Mouse (Mus musculus): Measurements from ENCODE around the gene Slc37a1. TPM values are rescaled to one million over a fixed set of nuclear protein-coding genes. Genes with fewer than 3 reads are reported as not detected.

The Slc37a1 gene
- total and polyA plus RNA-seq, 3 experiments: 14.2 to 15.0 TPM; not detected in 1

DNA sequence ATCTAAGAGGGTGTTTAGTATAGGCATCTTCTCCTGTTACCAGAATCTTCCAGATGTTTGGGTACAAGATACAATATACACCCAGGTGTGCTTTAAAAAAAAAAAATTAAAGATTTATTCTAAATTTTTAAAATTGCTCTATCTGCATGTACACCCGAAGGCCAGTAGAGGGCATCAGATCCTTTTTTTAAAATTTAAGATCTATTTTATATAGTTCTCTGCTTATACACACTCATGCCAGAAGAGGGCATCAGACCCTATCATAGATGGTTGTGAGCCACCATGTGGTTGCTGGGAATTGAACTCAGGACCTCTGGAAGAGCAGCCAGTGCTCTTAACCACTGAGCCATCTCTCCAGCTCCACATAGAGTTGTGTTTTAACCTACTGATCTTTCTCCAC lies 45.7 kb downstream of the Slc37a1 start:
- Histone ChIP-seq H3K79me2 (ENCODE audit: control insufficient read depth, insufficient read depth, low read length, poor library complexity) (no peaks in the 10 kb centered on the region), H3K9me3 (replicated peaks; ENCODE audit: insufficient read depth, low read length) (no peaks in the 10 kb centered on the region), H3K36me3 (ENCODE audit: control insufficient read depth in 1 of 2, insufficient read depth in 2 of 2, low read length in 2 of 2) (no peaks in the 10 kb centered on the region), H3K27me3 (ENCODE audit: control insufficient read depth in 1 of 2, insufficient read depth in 2 of 2, low read length in 2 of 2) (no peaks in the 10 kb centered on the region), H3K4me1 (ENCODE audit: control insufficient read depth in 1 of 2, insufficient read depth in 2 of 2, low read length in 2 of 2) (no peaks in the 10 kb centered on the region), H3K4me3 (ENCODE audit: control insufficient read depth in 1 of 2, insufficient read depth in 1 of 2, low read depth in 2 of 2, low read length in 2 of 2) (no peak overlapping the region), H3K9ac (ENCODE audit: control insufficient read depth, low read depth, low read length, poor library complexity, severe bottlenecking) (no peak overlapping the region), H3K27ac (ENCODE audit: control insufficient read depth, low read depth, low read length) (no peak overlapping the region)
- peak; percentile 71 for DNase-seq (ENCODE audit: low read depth, low spot score)
- peak; percentile 55 for TF ChIP-seq SMC3 (IDR thresholded peaks at IDR 0.05; ENCODE audit: low read depth, low read length)
- no peak for TF ChIP-seq TAL1 (IDR thresholded peaks at IDR 0.05; ENCODE audit: low read length)
- no peak for TF ChIP-seq NELFE (IDR thresholded peaks at IDR 0.05; ENCODE audit: low read depth, low read length)
- peak; percentile 64 for TF ChIP-seq ZNF384 (IDR thresholded peaks at IDR 0.05; ENCODE audit: low read depth, low read length)
- TF ChIP-seq CTCF (IDR thresholded peaks at IDR 0.05 in 2 of 3, conservative IDR thresholded peaks at IDR 0.05 in 1 of 3; ENCODE audit: control insufficient read depth in 1 of 3, insufficient read depth in 1 of 3, low read depth in 2 of 3, low read length in 3 of 3, poor library complexity in 1 of 3, severe bottlenecking in 1 of 3): peak; percentile 39 to 74 (median 54); a peak in 5 of 6 replicates
- TF ChIP-seq RAD21 (IDR thresholded peaks at IDR 0.05; ENCODE audit: low read depth, low read length): peak; percentile 60
- no peak for TF ChIP-seq BHLHE40 (IDR thresholded peaks at IDR 0.05; ENCODE audit: borderline replicate concordance, low read depth, low read length)
- TF ChIP-seq TBP (IDR thresholded peaks at IDR 0.05; ENCODE audit: low read depth, low read length): peak; percentile 90

DNA sequence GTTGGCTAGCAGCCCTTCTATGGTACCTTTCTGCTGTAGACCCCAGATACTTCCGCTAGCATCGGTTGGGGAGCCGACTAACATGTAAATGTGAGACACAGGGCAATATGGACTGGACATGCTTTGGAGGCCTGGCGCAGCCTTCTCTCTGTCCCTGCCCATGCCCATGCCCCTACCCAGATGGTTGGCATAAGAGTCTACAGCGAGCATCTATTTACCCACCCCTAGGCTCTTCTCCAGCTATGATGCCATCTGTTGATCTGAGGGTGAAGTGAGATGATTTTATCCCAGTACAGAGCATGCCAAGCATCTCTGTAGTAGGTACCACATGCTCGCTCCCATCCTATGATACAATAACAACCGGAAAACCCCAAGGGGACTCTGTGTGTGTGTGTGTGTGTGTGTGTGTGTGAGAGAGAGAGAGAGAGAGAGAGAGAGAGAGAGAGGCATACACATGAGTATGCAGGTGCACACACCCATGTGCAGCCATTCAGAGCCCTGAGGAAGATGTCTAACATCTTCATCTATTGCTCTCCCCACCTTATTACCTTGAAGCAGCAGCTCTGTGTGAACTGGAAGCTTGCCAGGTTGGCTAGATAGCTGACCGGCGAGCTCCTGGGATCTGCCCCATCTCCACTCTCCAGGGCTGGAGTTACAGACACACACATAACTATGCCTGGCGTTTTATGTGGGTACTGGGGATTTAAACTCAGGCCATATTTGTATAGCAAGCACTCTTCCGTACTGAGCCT lies 48.1 kb downstream of the Slc37a1 start:
- no peaks in the 10 kb centered on the region for H3K36me3 ChIP-seq (ENCODE audit: control insufficient read depth in 1 of 2, insufficient read depth in 2 of 2, low read length in 2 of 2)
- no peak overlapping the region for H3K27ac ChIP-seq (ENCODE audit: control insufficient read depth, low read depth, low read length)
- DNase-seq (ENCODE audit: low read depth, low spot score): no peak
- H3K4me3 ChIP-seq (ENCODE audit: control insufficient read depth in 1 of 2, insufficient read depth in 1 of 2, low read depth in 2 of 2, low read length in 2 of 2): no peak overlapping the region
- no peaks in the 10 kb centered on the region for H3K27me3 ChIP-seq (ENCODE audit: control insufficient read depth in 1 of 2, insufficient read depth in 2 of 2, low read length in 2 of 2)
- H3K9me3 ChIP-seq (replicated peaks; ENCODE audit: insufficient read depth, low read length): no peaks in the 10 kb centered on the region
- H3K9ac ChIP-seq (ENCODE audit: control insufficient read depth, low read depth, low read length, poor library complexity, severe bottlenecking): no peak overlapping the region
- no peak for TF ChIP-seq SIN3A (IDR thresholded peaks at IDR 0.05; ENCODE audit: low read length)
- TF ChIP-seq POLR2AphosphoS5 (IDR thresholded peaks at IDR 0.05; ENCODE audit: borderline replicate concordance, low read depth, low read length): no peak
- no peak for TF ChIP-seq UBTF (IDR thresholded peaks at IDR 0.05; ENCODE audit: borderline replicate concordance, insufficient read depth, low read depth, low read length)
- no peak for TF ChIP-seq TCF12 (IDR thresholded peaks at IDR 0.05; ENCODE audit: low read depth, low read length)
- TF ChIP-seq TBP (IDR thresholded peaks at IDR 0.05; ENCODE audit: low read depth, low read length): no peak
- no peak for TF ChIP-seq HCFC1 (IDR thresholded peaks at IDR 0.05; ENCODE audit: low read depth, low read length)
- TF ChIP-seq MAX (IDR thresholded peaks at IDR 0.05; ENCODE audit: low read length): no peak
- no peak for TF ChIP-seq RCOR1 (IDR thresholded peaks at IDR 0.05; ENCODE audit: low read depth, low read length)
- no peak for TF ChIP-seq TAL1 (IDR thresholded peaks at IDR 0.05; ENCODE audit: low read length)
- TF ChIP-seq MAFK (IDR thresholded peaks at IDR 0.05; ENCODE audit: borderline replicate concordance, low read depth, low read length): no peak
- TF ChIP-seq JUND (IDR thresholded peaks at IDR 0.05; ENCODE audit: low read depth, low read length): no peak
- TF ChIP-seq SMC3 (IDR thresholded peaks at IDR 0.05; ENCODE audit: low read depth, low read length): no peak
- no peak for TF ChIP-seq NELFE (IDR thresholded peaks at IDR 0.05; ENCODE audit: low read depth, low read length)
- no peak for TF ChIP-seq CTCF (IDR thresholded peaks at IDR 0.05 in 2 of 3, conservative IDR thresholded peaks at IDR 0.05 in 1 of 3; ENCODE audit: control insufficient read depth in 1 of 3, insufficient read depth in 1 of 3, low read depth in 2 of 3, low read length in 3 of 3, poor library complexity in 1 of 3, severe bottlenecking in 1 of 3)
- H3K4me1 ChIP-seq (ENCODE audit: control insufficient read depth in 1 of 2, insufficient read depth in 2 of 2, low read length in 2 of 2): no peaks in the 10 kb centered on the region
- no peaks in the 10 kb centered on the region for H3K79me2 ChIP-seq (ENCODE audit: control insufficient read depth, insufficient read depth, low read length, poor library complexity)

Data from MEL (cell line).